Mouse (Mus musculus) brain, embryonic 14.5 days (tissue): ENCODE results near the gene Baz2b.

Source experiments
- CTCF ChIP-seq: fragments of 200-500 bp; IDR thresholded peaks from 2 replicates; pipeline ENCODE4 v1.5.1; 2012; ENCODE audit warnings: inconsistent platforms, mild to moderate bottlenecking, moderate library complexity, borderline replicate concordance; ENCODE audit not compliant: insufficient read depth, insufficient read length; ENCODE audit errors: extremely low read depth
- POLR2A ChIP-seq: fragments of 200-500 bp; IDR thresholded peaks from 2 replicates; pipeline ENCODE4 v1.6.1; 2012; ENCODE audit warnings: mild to moderate bottlenecking, inconsistent platforms, borderline replicate concordance; ENCODE audit not compliant: poor library complexity, insufficient read depth, insufficient read length, severe bottlenecking; ENCODE audit errors: extremely low read depth

- TF ChIP-seq POLR2A (no peak), CTCF (no peak)
These were observed 73.8 kb downstream of the Baz2b start for GRCm38 (mm10) chr2:60135796-60136195.
